Mouse (Mus musculus) frontal cortex, postnatal 25 days (tissue): Measurements from ENCODE around the gene Gas1.

Source experiments
- DNase-seq, 2 experiments: peaks; one replicate each; pipeline ENCODE4 v3.0.0; 2022; ENCODE audit warnings: low spot score in 2 of 2

The Gas1 gene

DNA sequence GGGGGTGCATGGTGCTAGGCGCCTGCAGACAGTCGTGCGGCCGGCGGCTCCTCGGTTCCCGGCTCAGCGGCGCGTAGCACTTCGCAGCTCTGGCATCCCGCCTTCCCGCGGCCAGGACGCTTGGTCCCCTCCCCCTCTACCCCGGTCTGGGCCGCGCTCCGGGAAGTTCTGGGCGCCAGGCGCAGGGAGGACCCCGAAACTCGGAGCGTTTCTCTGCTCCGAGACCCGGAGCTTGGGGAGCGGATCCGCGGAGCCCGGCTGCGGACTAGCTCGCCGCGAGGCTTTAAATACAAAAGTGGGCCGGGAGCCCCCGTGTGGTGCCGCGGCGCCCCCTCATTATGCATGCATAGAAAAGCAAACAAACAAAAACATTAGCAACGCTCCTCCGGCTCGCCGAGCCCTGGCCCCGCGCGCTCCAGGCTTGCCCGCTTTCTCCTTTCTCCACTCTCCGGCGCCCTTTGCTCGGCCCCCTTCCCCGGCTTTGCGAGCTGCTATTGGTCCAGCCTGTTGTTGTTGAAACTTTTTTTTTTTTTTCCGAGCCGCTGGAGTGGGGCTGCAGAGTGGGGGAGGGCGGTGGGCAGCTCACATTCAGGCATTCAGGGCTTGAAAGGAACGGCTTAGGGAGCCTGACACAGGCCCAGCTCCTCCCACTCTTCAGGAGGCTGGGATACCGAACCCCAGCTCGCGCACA lies at the start of gene Gas1:
Gene Gas1, minus strand, starts transcription at position 260 of the 691 bp plus-strand sequence.
- DNase-seq = peak; percentile 57 to 67

DNA sequence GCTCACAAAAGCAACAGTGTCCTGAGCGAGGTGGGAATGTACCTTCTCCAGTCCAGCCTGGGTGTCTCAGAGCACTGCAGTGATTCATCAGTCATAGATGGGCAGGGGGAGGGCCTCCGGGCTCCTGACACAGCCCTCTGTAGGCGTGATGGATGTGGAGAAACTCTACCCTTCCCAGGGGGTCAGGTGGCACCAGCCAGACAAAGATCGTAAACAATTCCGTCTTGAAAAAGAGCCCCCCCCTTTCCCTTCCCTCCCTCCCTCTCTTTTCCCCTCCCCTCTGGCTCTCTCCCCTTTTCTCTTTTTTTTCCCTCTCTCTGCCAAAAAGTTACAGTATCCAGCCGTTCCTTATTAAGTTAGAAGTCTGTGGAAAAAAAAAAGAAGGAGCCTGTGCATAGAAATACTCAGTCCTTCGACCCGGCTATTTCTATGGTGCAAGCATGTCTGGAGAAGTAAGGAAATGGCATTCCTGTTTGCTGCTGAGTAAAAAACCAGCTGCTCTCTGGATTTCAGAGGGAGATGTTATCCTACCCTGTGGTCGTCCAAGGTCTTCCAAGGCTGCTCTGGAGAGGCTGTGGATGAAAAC lies 49.2 kb upstream of the Gas1 start:
- DNase-seq = no peak

GRCm38 (mm10) chr13:60225736-60226135 lies 48.6 kb upstream of the Gas1 start:
- no peak for DNase-seq

GRCm38 (mm10) chr13:60225276-60225675 lies 48.1 kb upstream of the Gas1 start:
- DNase-seq = no peak

DNA sequence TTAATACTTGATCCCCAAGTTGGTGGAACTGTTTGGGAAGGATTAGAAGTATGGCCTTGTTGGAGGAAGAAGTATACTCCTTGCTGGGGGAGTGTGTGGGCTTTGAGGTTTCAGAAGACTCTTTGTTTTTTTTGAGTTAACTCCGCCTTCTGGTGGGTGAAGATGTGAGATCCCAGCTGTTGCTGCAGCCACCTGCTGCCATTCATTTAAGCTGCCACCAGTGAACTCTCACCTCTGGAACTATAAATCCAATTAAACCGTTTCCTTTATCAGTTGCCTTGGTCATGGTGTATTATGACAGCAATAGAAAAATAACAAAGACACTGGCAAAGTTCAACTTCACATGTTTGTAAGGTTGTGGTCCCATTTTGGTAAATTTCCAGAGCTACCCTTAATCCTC lies 46.6 kb upstream of the Gas1 start:
- DNase-seq = no peak

DNA sequence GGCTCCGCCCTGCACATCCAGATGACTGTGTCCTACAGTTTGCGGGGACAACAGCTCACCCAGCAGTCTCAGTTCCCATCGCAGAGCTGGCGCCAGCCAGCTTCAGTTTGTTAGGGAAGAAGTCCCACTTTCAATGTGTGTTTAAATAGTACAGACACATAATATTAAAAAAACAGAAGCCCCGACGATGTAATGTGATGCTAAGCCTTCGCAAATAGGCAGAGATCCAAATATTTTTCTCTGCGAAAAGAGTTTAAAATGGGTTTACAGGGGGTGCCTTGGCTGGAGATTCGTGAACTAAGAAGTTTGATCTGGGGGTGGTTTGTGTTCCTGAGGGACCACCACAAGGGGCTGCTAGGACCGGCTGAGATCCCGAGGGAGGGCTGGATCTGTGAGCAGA lies 45.2 kb upstream of the Gas1 start:
- DNase-seq = no peak

GRCm38 (mm10) chr13:60213896-60214295 lies 36.7 kb upstream of the Gas1 start:
- DNase-seq = no peak

DNA sequence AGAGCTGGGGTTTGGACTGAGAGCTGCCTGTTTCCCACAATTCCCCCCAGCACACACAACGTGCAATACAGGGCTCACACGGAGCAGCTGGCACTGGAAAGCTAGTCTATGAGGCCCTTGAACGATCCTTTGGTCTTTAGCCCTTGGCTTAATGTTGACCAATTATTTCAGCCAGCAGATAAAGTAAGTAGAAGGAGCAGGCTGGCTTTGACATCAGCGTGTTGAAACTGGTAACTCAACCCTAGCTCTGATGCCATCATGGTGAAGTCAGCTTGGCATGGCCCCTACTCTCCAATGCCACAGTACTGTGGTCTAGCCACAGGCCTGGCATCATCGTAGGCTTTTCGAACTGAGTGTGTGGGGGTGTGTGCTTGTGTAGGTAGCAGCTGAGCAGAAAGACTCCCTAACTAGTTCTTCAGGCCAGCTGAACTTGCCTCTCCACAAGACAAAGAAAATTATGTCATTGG lies 30.0 kb upstream of the Gas1 start:
- no peak for DNase-seq

DNA sequence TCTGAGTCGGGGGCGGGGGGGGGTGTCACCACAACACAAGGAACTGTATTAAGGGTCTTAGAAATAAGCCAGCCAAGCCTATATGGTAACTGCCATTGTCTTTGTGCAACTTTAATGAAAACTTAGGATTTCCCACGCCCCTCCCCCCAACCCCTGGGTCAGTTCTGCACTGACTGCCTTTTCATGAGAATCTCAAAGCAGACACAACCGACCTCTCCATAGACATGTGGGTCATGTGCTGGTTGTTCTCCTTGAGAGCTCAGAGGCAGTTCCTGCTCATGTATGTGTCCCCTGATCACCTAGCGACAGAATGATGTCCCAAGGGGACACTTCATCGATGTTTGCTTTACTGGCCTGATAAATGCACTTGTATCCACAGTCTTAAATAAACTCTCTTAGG lies 27.6 kb upstream of the Gas1 start:
- DNase-seq = no peak

- no peak for DNase-seq
Observed at GRCm38 (mm10) chr13:60193273-60193672, 16.1 kb upstream of the Gas1 start.

DNA sequence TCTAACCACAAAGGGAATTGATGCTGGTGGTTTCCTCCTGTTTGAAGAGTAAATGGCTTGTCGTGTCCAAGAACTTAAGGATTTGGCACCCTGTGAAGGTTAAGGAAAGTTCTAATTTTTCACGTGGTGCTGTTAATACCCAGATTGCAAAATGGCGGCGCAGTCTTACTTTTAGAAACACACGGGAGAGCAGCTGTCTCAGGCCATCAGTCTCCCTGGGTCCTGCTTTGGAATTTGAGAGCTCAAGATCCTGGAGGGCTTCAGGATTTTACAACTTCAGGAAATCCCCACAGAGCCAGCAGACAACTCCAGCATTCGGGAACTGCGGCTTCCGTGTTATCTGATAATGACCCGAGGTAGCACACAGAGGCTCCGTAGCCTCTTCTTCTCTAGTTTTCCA lies 12.8 kb upstream of the Gas1 start:
- DNase-seq = no peak

DNA sequence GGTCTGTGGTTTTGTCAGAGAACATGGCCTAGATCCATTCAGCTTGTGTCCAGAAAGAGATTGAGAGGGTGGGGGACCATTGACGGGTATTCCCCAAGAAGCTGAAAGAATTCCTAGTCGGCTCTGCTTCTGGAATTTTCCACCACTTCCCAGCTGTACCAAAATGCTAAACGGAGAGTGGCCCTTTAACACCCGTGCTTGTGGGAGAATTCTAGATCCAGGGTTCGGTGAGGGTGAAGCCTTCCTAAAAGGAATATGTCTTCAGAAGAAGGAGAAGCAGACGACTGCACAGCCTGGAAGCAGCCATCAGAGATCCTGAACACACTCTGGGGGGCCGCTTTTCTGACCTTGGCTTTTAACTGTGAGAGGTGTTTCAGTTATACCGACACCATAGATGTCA lies 11.8 kb upstream of the Gas1 start:
- no peak for DNase-seq

GRCm38 (mm10) chr13:60187276-60187675 lies 10.1 kb upstream of the Gas1 start:
- no peak for DNase-seq

DNA sequence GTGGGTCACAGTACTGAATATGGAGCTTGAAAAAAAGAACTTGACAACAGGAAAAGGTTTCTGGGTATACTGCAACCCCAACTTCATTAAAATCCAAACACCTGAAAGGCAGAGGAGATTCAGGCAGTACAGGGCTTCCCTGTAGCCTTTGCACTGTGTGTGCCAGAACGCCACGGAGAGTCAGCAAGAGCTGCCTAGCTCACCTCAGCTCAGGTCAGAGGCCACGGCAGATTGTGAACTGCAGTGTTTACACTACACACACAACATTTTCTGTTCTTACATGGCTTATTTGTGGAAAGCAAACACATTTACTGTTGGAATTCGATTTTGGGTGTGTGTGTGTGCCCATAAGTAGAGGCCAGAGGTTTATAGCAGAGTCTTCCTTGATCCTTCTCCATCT lies 5.2 kb upstream of the Gas1 start:
- no peak for DNase-seq

- no peak for DNase-seq
Observed at GRCm38 (mm10) chr13:60179641-60180040, 2.5 kb upstream of the Gas1 start.

DNA sequence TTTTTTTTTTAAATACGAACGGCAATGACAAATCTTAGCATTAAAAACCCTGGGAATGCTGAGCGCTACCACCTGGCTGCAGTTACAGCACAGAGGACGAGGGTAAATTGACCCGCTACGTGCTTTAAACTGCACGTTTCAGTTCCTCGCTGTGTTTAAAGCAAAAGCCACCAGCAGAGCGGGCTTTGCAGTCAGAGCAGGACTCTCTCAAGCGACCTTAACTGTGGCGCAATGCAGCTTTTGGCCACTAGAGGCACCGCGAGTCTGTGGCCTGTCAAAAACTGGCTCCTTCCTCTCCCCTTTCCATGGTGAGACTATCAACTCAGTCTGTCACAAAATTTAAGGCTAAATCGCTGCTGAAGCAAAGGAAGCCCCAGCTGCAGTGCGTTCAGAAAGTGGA lies 1.3 kb upstream of the Gas1 start:
- DNase-seq = peak; percentile 96 to 99

GRCm38 (mm10) chr13:60177797-60178110 lies 589 bp upstream of the Gas1 start:
- no peak for DNase-seq

GRCm38 (mm10) chr13:60176776-60177105 lies 424 bp downstream of the Gas1 start:
- DNase-seq = no peak

DNA sequence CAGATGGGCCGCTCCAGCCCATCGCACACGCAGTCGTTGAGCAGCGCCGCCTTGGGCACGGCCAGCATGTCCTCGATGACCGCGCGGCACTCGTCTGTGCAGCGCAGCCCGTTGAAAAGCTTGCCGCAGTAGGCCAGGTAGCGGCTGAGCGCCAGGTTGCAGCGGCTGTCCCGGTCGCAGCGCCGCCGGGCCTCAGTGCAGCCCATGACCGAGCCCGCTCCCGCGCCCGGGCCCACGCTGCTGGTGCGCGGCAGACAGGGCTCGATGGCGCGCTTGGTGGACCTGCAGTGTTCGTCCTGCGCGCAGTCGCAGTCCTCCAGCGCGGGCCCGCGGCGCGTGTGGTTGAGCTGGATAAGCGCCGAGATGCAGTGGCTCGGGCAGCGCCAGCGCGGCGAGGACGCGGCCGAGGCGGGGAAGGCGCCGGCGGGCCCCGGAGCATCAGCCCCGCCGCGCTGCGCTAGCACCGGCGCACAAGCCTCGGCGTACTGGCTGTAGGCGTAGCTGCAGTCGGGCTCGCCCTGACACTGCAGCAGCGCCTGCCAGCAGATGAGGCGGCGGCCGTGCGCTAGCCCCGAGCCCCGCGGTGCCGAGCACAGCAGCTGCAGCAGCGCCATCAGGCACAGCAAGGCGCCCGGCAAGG lies 909 bp downstream of the Gas1 start:
- peak; percentile 36 to 57 for DNase-seq

DNA sequence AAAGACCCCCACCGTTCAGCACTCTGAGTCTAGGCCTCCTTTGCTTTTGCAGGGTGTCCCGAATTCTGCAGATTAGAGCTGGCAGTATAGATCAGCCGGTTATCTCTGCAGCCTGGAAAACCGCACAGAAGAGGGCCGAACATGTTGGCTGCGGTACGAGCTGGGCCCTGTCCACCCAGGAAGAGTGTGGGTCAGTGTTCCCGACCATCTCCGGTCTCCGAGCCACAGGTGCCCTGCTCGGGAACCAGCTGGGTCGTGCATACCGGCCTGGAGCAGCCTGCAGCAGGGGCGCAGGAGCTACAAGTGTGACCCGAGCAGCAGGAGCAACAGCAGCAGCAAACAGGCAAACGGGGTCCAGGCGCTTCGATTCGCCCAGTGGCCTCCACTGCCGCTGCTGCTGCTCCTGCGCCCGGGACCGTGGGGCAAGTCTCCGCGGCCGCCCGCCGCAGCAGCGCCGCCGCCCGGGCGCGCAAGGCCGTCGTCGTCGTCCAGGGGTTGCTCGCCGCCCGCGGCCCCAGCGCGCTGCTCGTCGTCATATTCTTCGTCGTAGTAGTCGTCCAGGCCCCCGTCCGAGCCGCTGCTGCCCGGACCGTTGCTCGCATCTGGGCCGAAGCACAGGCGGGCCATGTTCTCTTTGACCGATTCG lies 1.6 kb downstream of the Gas1 start:
- peak; percentile 6 to 22 for DNase-seq

- no peak for DNase-seq
Observed at GRCm38 (mm10) chr13:60174953-60175352, 2.2 kb downstream of the Gas1 start.

- DNase-seq = no peak
Observed at GRCm38 (mm10) chr13:60173591-60174524, 3.3 kb downstream of the Gas1 start.
